Mouse (Mus musculus) fat pad, adult 2 months (tissue): Measurements from ENCODE around the gene Pld2.
"Not testable (repeated sequence)": the region's sequence is repeated elsewhere in the genome, so short reads cannot be mapped to it uniquely, and the experiment has no call there.

Experiments
- DNase-seq: peaks from one replicate; pipeline ENCODE4 v3.0.0-alpha.2; 2011; ENCODE audit warnings: low read depth, low spot score; ENCODE audit errors: extremely low read depth

Gene Pld2

DNA sequence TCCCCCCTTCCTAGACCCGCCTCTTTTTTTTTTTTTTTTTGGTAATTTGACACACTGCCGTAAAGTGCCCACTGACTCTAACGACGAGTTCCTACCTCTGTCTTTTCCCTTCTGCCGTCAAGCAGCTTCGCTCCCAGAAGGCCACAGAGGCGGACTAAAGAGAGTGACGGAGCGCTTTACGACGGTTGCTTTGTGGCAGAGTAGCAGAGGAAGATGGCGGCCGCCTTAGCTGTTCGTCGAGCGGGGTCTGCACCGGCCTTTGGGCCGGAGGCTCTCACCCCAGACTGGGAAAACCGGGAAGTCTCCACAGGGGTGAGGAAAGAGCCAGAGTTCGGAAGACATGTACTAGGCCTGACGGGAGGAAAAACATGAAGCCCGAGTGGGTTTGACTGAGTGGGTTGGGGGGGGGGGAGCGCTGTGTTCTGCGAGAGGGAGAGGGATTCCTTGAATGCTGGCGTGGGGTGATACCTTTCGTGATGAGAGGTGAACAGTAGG is 14.6 kb upstream of the Pld2 start, which contains the start of gene Psmb6:
Gene Psmb6 (plus strand): TSS at position 184 of the 495 bp plus-strand sequence.
- DNase-seq: peak; percentile 93

DNA sequence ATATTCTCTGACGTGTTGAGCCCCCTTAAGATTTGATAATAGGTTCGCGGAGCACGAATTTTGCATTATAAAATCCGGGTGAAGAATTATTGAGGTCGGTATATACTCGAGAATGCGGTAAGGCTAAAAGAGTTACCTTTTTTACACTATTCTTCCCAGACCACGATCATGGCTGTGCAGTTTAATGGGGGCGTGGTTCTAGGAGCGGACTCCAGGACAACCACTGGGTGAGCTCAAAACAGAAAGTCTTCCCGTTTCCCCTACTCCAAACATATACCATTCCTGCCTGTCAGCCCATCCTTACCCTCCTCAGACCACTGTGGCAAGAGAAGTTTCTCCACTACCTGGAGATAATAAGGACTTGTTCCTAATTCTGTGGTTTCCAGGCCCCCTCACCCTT is 14.1 kb upstream of the Pld2 start:
- DNase-seq: no peak

DNA sequence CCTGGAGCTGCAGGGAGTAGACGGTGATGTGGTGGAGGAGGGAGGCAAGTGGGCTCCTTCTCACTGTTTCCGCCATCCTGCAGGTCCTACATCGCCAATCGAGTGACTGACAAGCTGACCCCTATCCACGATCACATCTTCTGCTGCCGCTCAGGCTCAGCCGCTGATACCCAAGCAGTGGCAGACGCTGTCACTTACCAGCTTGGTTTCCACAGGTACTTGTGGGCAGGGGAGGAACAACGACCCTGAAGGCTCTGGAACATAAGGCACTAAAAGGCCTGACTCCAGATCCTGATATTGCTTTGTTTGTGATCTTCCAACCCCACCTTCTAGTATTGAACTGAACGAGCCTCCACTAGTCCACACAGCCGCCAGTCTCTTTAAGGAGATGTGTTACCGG is 13.7 kb upstream of the Pld2 start:
- no peak for DNase-seq

DNA sequence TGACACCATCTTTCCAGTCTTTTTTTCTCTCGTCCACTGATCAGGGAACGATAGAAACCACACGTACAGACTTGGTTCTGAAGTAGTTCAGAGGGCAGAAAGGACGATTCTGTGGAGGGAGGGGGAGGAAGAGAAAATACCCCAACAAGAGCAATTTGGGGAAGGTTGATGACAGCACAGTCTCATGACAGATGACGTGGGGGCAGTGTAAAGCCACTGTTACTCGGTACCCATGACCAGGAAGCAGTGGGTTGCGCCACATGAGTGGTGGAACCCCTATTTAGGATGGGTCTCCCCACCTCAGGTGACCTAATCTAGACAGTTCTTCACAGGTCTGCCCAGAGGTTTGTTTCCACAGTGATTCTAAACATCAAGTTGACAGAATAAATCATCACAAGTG is 11.3 kb upstream of the Pld2 start:
- no peak for DNase-seq

DNA sequence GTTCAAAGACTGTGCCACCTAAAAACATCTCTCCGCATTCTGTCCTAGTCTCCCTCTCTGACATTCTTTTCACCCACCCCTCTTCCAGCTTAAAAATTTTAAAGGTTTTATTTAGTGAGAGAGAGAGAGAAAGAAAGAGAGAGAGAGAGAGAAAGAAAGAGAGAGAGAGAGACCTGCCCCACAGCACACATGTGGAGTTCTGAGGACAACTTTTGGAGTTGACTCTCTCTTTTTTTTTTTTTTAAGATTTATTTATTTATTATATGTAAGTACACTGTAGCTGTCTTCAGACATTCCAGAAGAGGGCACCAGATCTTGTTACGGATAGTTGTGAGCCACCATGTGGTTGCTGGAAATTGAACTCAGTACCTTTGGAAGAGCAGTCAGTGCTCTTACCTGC is 8.8 kb upstream of the Pld2 start:
- DNase-seq: not testable (repeated sequence)

DNA sequence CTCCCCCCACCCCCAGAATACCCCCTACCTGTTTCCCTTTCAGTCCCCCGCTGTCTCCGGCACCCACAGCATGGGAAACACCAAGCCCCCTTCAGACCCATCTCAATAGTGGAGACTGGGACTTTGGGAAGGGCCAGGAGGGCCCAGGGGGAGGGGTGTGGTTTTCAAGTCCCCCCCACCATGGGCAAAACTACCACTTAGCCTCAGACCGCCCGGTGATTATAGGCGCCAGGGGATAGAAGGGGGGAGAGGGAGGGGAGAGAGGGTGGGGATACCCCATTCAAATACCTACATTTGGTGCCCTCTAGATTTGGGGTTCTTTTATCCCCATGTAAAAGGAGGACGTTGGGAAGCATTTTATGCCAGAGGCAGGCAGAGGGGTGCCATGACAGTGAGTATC is 7.0 kb upstream of the Pld2 start, which contains the start of gene Gm40193:
Gene Gm40193 (minus strand): TSS at position 101 of the 400 bp plus-strand sequence.
- no peak for DNase-seq

DNA sequence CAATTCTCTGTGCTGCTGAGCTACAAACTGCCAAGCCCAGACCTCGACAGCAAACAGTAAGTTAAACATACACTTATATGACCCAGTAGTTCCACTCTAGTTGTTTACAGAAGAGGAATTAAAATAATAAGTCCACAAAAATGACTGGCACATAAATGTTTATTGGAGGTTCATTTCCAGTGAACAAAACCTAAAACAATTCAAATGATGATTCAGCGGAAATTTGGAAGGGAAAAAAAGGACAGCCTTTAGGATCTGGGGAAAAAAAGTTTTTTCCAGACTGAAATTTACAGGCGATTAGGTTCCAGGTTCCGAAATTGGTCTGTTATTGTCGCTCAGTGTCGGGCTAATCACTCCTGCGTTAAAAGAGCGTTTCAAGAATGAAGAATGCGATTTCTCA is 441 bp upstream of the Pld2 start:
- DNase-seq: no peak

DNA sequence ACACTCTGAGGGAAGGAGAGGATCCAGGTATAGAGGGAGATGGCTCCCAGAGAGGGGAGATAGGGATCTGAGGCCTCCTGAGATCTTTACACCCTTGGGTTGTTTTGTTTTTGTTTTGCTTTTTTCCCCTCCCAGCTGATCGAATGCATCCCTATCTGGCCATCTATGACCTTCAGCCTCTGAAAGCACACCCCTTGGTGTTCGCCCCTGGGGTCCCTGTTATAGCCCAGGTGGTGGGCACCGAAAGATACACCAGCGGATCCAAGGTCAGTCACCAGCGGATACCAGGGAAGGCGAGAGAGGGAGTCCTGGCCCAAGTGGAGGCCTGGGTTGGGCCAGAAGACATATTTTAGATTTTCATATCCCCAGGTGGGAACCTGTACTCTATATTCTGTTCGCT is 1.1 kb downstream of the Pld2 start:
- DNase-seq: no peak

DNA sequence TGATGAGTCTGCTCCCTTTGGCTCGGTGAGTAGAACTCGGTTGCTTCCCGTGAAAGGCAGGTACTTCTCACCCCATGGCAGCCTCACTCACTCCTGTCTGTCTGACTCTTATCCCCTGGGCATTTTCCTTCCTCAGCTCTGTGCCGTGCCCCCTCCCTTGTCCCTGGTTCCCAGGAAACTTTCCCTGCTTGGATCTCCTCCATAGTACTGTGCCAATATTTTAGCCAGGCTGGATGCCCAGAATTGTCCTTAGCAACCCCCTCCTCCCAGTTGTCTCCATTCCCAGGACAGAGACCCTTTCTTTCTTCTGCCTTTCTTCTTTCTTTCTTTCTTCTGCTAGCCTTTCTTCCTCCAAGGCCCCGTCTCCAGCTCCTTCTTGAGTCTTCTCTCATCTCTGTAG is 1.6 kb downstream of the Pld2 start:
- no peak for DNase-seq

DNA sequence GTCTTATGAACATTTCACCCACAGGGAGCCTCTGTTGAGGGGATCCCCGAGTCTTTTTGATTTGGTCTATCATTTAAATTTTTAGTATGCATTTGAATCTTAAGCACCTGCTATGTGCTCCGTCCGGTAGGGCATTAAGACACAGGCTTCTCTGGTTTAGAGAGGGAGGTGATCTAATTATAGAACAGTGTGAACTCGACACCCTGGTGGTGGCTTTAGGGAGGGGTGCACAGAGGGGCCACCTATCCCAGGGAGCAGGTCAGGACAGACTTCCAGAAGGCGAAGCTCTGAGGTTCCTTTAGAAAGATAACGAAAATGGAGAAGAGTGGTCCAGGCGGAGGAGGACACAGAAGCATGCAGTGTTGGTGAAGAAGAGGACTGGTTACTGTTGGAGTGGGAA is 4.6 kb downstream of the Pld2 start:
- no peak for DNase-seq

DNA sequence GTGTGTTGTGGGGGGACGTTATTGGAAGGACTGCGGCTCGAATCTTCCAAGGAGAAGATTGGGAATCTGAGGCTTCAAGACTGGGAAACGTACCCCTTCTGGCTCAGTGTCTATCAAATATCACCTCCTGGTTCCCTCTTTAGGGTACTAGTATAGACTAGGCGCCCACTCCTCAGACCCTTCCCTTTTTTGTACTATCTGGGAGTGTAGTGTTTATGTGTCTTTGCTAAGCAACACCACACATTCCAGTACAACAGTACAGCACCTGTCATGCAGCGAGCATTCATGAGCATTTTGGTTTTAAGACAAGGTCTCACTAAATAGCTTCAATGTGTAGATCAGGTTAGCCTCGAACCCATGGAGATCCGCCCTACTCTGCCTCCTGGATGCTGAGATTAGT is 11.7 kb downstream of the Pld2 start:
- DNase-seq: no peak

DNA sequence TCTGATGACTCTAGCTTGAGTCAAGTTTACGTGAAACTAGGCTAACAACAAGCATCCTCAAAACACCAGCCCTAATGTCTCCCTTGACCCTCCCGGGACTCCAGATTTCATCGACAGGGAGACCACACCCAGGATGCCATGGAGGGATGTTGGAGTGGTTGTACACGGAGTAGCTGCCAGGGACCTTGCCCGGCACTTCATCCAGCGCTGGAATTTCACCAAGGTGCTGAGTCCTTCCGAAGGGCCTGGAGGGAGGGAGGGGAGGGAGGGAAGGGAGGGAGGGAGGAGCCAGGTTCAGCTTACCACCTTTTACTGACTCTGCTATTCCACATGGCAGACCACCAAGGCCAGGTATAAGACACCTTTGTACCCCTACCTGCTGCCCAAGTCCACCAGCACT is 14.1 kb downstream of the Pld2 start:
- no peak for DNase-seq

DNA sequence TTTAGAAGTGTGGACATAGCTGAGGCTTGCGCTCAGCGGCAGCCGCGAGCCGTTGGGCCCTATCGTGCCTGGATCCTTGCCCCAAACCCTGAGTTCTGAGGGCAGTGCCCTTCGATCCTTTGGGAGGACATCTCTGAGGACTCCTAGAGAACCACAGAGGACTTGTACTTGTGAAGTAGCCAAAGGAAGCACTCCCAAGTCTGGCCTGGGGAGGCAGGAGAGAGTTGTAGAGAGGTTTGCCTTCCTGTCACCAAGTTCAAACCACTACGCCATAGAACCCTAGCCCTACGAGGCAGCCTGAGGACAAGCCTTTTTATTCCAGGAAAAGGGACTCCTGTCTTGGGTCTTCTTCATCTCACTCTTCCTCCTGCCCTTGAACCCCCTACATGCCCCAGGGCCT is 17.7 kb downstream of the Pld2 start:
- no peak for DNase-seq

DNA sequence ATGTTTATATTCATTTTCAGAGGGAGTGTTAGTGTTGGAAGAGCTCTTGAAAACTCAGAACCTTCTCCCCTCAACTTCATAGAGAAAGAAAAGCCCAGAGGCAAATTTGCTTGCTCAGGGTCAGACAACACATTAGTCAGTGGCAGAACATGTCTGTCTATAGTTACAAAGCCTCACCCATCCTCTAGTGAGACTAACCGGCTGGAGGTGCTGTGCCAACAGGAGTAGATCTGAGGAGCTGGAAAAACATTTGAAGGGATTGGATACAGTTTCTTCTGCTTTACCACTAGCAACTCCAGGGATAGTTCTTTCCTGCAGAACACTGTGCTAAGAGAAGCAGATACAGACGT is 22.0 kb downstream of the Pld2 start:
- DNase-seq: no peak

DNA sequence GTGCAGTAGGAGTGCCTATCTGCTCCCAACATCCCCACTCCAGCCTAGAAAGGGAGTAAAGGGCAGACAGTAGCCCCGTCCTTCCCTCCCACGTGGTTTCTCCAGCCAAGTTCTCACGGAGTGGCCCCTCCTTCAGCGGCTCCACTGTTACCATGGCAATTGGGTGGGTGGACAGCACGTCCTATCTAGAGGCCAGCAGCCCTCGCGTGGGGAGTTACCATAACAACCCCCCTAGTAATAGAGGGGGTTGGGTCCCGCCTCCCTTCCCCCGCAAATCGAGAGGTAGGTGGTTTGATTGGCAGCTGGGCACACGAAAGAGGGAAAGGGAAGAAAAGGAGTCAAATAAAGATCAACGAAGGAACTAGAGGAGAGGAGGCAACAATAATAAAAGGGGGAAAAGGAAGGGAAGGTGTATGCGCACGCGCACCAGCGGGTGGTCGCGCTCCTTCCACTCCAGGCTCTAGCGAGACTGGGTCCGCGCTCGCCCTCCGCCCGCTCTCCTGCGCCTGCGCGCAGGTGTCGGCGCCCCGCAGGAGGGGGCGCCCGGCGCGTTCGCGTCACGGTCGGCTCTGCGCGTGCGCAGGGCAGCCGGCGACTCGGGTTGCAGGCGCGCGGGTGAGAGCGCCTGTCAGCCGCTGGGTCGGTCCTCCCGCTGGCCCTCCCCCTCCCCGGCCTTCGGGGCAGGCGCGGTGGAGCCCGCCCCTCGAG is 22.6 kb downstream of the Pld2 start, which contains the start of gene Mink1:
Gene Mink1 (plus strand): TSS at position 595 of the 708 bp plus-strand sequence.
- DNase-seq: no peak

DNA sequence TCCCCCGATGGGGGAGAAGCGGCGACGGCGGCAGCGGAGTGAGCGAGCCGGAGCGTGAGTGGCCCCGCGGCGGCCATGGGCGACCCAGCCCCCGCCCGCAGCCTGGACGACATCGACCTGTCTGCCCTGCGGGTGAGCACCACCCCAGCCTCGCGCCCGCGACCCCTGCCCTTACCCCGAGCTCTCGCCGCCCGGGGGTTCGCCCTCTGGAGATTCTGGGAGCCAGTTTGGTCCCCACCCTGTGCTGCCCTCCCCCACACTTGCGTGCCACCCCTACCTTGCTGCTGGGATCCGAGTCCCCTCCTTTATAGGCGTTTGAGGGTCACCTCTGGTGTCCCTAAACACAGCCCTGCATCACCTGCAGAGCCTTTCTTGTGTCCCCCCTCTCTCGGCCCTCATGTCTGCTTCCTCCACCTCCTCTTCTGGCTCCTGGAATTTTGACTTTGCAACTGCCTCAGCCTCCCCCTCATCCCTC is 23.2 kb downstream of the Pld2 start:
- no peak for DNase-seq

DNA sequence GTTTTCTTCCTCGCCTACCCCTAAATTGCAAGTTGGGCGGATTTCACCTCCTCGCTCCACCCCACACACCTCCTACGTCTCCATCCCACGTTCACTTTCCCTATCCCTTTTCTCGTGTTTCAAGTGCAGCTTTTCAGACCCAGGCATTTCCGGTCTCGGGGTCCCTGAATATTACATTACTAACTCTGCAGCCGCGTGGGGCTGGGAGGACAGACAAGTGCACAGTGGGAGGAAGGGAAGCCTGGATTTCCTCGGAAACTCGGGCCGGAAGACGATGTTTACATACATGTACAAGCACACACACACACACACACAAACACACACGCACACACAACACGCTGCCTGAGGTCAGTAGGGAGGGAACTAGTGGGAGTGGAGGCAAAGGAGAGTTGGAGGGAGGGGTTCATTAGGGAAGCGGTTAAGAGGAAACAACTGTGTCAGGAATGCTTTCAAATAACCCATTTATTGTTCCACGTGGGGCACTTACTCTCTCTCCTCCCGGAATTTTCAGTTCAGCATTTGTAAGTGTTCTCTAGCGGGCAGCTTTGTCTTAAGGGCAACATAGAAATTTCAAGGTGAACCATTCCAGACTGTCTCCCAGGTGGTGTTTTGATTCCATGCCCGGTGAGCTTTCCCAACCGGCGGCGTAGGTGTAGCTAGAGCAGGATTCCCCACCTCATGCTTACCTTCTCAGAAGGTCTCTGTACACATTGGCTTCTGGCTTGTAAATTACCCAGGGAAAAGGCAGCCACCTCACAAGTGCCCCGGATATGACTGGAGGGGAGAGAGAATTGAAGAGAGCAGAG is 23.8 kb downstream of the Pld2 start:
- DNase-seq: no peak

DNA sequence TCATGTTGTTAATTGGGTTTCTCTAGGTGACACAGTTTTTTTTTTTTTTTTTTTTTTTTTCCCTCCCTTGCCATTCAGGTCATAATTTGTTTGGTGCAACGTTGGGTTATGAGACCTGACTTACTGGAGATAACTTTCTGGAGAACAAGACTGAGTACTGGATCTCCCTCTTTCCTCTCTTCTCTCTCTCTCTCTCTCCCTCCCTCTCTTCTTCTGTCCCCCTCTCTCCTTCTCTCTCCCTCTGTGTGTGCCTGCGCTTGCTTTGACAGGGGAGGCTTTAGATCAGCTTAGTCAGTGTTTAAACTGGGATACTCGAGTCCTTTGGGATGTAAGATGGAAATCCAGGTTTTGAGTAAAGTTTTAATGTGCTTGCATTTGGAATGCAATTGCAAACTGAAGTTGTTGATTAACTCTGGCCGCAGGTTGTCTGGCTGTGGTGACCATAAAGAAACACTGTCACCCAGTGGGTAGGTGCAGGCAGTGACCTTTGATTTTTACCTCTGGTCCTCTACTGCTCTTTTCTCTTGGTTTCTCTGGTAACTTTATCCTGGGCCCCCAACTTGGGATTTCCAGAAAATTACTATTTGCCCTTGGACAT is 24.5 kb downstream of the Pld2 start:
- DNase-seq: no peak

DNA sequence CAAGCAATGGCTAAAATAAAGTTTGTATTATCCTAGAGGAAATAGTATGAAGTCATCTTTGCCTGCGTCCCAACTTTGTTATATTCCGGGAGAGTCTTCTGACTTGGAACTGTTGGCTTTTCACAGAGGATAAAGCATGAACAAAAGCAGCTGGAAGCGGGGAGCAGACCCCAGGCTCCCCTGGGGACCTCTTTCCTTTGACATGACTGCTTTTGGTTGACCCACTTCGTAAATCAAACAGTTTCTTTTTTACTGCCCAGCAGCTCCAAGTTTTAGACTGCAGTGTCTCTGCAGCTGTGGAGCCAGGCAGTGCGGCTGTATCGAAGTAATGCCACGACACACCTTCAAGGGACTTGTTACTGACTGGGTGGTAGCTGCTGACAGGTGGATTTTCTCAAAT is 26.7 kb downstream of the Pld2 start:
- DNase-seq: no peak

DNA sequence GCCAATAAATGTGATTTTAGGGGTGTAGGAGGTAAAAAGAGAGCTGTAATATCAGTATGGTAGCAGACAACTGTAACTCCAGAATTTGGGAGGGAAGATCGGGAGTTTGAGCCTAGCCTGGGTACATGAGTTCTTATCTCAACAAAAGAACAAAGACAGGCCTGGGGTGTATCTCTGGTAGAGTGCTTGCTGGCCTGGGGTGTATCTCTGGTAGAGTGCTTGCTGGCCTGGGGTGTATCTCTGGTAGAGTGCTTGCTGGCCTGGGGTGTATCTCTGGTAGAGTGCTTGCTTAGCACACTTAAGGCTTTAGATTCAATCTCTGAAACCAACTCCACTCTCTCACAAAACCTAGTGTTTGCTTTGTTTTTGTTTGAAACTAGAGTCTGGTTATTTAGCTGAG is 30.8 kb downstream of the Pld2 start:
- DNase-seq: not testable (repeated sequence)

DNA sequence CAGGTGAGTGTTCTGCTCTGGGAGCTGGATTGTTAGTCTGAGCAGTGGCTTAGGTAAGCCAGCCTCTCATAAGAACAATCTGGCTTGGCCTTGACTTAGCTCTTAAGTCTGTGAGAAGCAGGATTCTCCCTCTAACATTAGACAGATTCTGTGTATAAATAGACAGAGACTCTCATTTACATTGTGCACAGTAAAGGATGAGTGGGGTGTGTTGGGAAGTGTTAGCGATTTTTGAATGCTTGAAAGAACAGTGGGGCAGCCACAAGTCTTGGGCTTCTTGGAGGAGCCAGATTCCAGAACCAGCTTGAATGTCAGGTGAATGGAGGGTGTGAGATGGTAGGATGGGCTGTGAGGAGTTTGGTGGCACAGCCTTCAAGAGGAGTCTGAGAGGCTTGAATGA is 31.8 kb downstream of the Pld2 start:
- DNase-seq: no peak
